9 mouse cellular contexts compared by ENCODE assay signal in the genomic region with DNA sequence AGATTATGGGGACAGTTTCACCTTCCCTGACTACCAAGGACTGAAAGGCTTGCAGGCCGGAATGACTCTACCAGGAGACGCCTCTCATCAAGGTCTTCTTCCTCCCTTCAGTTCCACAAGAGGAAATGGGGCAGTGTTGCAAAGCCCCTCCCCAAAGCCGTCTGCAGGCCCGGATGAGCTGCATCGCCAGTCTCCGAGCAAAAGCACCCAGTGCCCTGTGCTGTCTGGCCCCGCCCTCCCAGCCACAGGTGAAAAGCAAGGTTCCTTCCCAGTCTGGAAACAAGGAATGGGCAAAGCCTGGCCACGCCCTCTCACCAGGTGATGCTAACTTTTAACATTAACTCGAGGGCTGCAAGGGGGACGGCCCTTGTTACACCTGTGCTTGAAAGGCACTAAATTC. TPM values are rescaled to one million over a fixed set of nuclear protein-coding genes. Genes with fewer than 3 reads are reported as not detected.
DNase-seq lines count a peak whose midpoint lies in the region; ATAC-seq lines count a peak whose summit lies in the region.
"Had no signal": no experiment of that assay in that cellular context is flagged by ENCODE, and none has a peak within 500 bp of the region (broad histone marks: within the 10 kb centered on the region; RNA-seq: fewer than 3 reads in every experiment).

No protein-coding gene starts in this region.

- DNase-seq in adrenal gland, adult 2 months = peak; percentile 51
- no peak for DNase-seq in adrenal gland, adult 8-10 months
- DNase-seq in R1 (ENCODE audit: low read depth, low spot score) = peak; percentile 72
- DNase-seq in right cerebral cortex, postnatal 14 days = no peak
- DNase-seq in heart, adult 18-20 months = no peak
- DNase-seq: gastrocnemius, postnatal 25 days had no signal

- peaks cover 70% of the 10 kb centered on the region for H3K36me3 ChIP-seq in kidney, embryonic 15.5 days
- H3K36me3 ChIP-seq in hindbrain, embryonic 16.5 days (ENCODE audit: control insufficient read depth, insufficient read depth, low read length) = peaks cover 9% of the 10 kb centered on the region

- 41% methylated on average over 10 of the region's 10 CpGs for WGBS in kidney, embryonic 15.5 days
- WGBS in hindbrain, embryonic 16.5 days = 65% methylated on average over 10 of the region's 10 CpGs

- peaks cover 28% of the 10 kb centered on the region for H3K4me1 ChIP-seq in kidney, embryonic 15.5 days
- H3K4me1 ChIP-seq in hindbrain, embryonic 16.5 days (ENCODE audit: control insufficient read depth, insufficient read depth, low read depth, low read length) = peaks cover 3% of the 10 kb centered on the region; the same call in 1 of the 2 replicates

- H3K4me3 ChIP-seq in kidney, embryonic 15.5 days (replicated peaks) = no peak overlapping the region
- no peak overlapping the region for H3K4me3 ChIP-seq in hindbrain, embryonic 16.5 days (ENCODE audit: low read length)

- H3K4me2 ChIP-seq in kidney, embryonic 15.5 days = peak overlapping the region; percentile 25
- no peak overlapping the region for H3K4me2 ChIP-seq in hindbrain, embryonic 16.5 days (ENCODE audit: low read length)

- H3K27me3 ChIP-seq in kidney, embryonic 15.5 days = no peaks in the 10 kb centered on the region
- H3K27me3 ChIP-seq in hindbrain, embryonic 16.5 days (replicated peaks; ENCODE audit: control insufficient read depth, insufficient read depth, low read length) = no peaks in the 10 kb centered on the region

- H3K9ac ChIP-seq in kidney, embryonic 15.5 days = no peak overlapping the region
- H3K9ac ChIP-seq in hindbrain, embryonic 16.5 days (ENCODE audit: low read depth, low read length) = no peak overlapping the region

- peak overlapping the region; percentile 88 for H3K27ac ChIP-seq in kidney, embryonic 15.5 days
- no peak overlapping the region for H3K27ac ChIP-seq in hindbrain, embryonic 16.5 days (ENCODE audit: low read depth, low read length)

- ATAC-seq in kidney, embryonic 15.5 days (replicated peaks; ENCODE audit: low FRiP score) = peak; percentile 79
- peak; percentile 77 for ATAC-seq in megakaryocyte, adult 5-6 weeks (ENCODE audit: poor library complexity, severe bottlenecking)
- ATAC-seq in hindbrain, embryonic 16.5 days = no peak

- no peaks in the 10 kb centered on the region for H3K9me3 ChIP-seq in kidney, embryonic 15.5 days (replicated peaks)
- no peaks in the 10 kb centered on the region for H3K9me3 ChIP-seq in hindbrain, embryonic 16.5 days (ENCODE audit: control insufficient read depth, low read length)

RNA-seq across cellular contexts. Expression of gene Slc39a11, which starts 16.8 kb away (rescaled TPM):
- total RNA-seq in adrenal gland, adult 2 months (2021) = 10 to 100 TPM; 22.9 to 34.4 TPM
- polyA plus RNA-seq in adrenal gland, adult 2 months (2012; rRNA removed) = 31.5 and 32.1 TPM in 2 replicates
- 10 to 100 TPM; 32.5 to 40.2 (median 36.8) TPM for total RNA-seq in adrenal gland, adult 8-10 months (2022)
- 22.0 and 22.2 TPM in 2 replicates for polyA plus RNA-seq in kidney, embryonic 15.5 days (2015; fragmentation: Nextera tagmentation; extraction: Ambion mirVana)
- 11.2 and 13.1 TPM in 2 replicates for total RNA-seq in megakaryocyte, adult 5-6 weeks (2015)
- total RNA-seq in megakaryocyte, adult 5-6 weeks (2017) = 11.3 and 11.4 TPM in 2 replicates
- 37.1 and 40.1 TPM in 2 replicates for polyA plus RNA-seq in hindbrain, embryonic 16.5 days (2015; fragmentation: Nextera tagmentation; extraction: Ambion mirVana)
- 1 to 10 TPM; 3.3 to 4.8 TPM for total RNA-seq in heart, adult 18-20 months (2021)

RNA-seq across cellular contexts. Expression of gene Fam104a, which starts 17.3 kb away (rescaled TPM):
- total RNA-seq in adrenal gland, adult 2 months (2021) = 10 to 100 TPM; 34.4 to 35.9 TPM
- 52.0 and 52.3 TPM in 2 replicates for polyA plus RNA-seq in adrenal gland, adult 2 months (2012; rRNA removed)
- total RNA-seq in adrenal gland, adult 8-10 months (2022) = 10 to 100 TPM; 28.9 to 34.4 (median 31.0) TPM
- polyA plus RNA-seq in kidney, embryonic 15.5 days (2015; fragmentation: Nextera tagmentation; extraction: Ambion mirVana) = 44.4 and 45.3 TPM in 2 replicates
- total RNA-seq in megakaryocyte, adult 5-6 weeks (2015) = 15.5 and 16.1 TPM in 2 replicates
- 11.2 and 19.6 TPM in 2 replicates for total RNA-seq in megakaryocyte, adult 5-6 weeks (2017)
- 39.1 and 42.2 TPM in 2 replicates for polyA plus RNA-seq in hindbrain, embryonic 16.5 days (2015; fragmentation: Nextera tagmentation; extraction: Ambion mirVana)
- total RNA-seq in heart, adult 18-20 months (2021) = 10 to 100 TPM; 16.0 to 16.7 TPM

RNA-seq across cellular contexts. Expression of gene D11Wsu47e, which starts 17.6 kb away (rescaled TPM):
- total RNA-seq in adrenal gland, adult 2 months (2021) = 10 to 100 TPM; 13.4 to 17.8 TPM
- polyA plus RNA-seq in adrenal gland, adult 2 months (2012; rRNA removed) = 3.2 and 4.0 TPM in 2 replicates
- total RNA-seq in adrenal gland, adult 8-10 months (2022) = 10 to 100 TPM; 16.7 to 21.8 (median 18.1) TPM
- polyA plus RNA-seq in kidney, embryonic 15.5 days (2015; fragmentation: Nextera tagmentation; extraction: Ambion mirVana) = 21.3 and 22.0 TPM in 2 replicates
- 3.2 and 5.4 TPM in 2 replicates for total RNA-seq in megakaryocyte, adult 5-6 weeks (2015)
- 10.3 and 13.1 TPM in 2 replicates for total RNA-seq in megakaryocyte, adult 5-6 weeks (2017)
- polyA plus RNA-seq in hindbrain, embryonic 16.5 days (2015; fragmentation: Nextera tagmentation; extraction: Ambion mirVana) = 22.9 and 24.5 TPM in 2 replicates
- 1 to 10 TPM; 7.0 to 7.8 TPM for total RNA-seq in heart, adult 18-20 months (2021)

RNA-seq across cellular contexts. Expression of gene Cog1, which starts 17.7 kb away (rescaled TPM):
- 10 to 100 TPM; 37.8 to 48.0 TPM for total RNA-seq in adrenal gland, adult 2 months (2021)
- polyA plus RNA-seq in adrenal gland, adult 2 months (2012; rRNA removed) = 57.8 and 60.2 TPM in 2 replicates
- 10 to 100 TPM; 45.5 to 63.0 (median 54.6) TPM for total RNA-seq in adrenal gland, adult 8-10 months (2022)
- polyA plus RNA-seq in kidney, embryonic 15.5 days (2015; fragmentation: Nextera tagmentation; extraction: Ambion mirVana) = 23.6 and 25.6 TPM in 2 replicates
- 25.0 and 31.2 TPM in 2 replicates for total RNA-seq in megakaryocyte, adult 5-6 weeks (2015)
- 15.3 and 22.4 TPM in 2 replicates for total RNA-seq in megakaryocyte, adult 5-6 weeks (2017)
- 35.3 and 38.5 TPM in 2 replicates for polyA plus RNA-seq in hindbrain, embryonic 16.5 days (2015; fragmentation: Nextera tagmentation; extraction: Ambion mirVana)
- 10 to 100 TPM; 17.3 to 19.8 TPM for total RNA-seq in heart, adult 18-20 months (2021)

RNA-seq across cellular contexts. Expression of gene Cpsf4l, which starts 43.2 kb away (rescaled TPM):
- total RNA-seq in adrenal gland, adult 2 months (2021) = 1 to 10 TPM in 1 of 2 experiments, under 1 TPM in 1; 0.46 to 1.2 TPM
- polyA plus RNA-seq in adrenal gland, adult 2 months (2012; rRNA removed) = 0.09 TPM in 1 of 2 replicates, not detected in the other
- under 1 TPM; 0.43 to 1.00 (median 0.75) TPM for total RNA-seq in adrenal gland, adult 8-10 months (2022)
- polyA plus RNA-seq in kidney, embryonic 15.5 days (2015; fragmentation: Nextera tagmentation; extraction: Ambion mirVana) = 0.74 and 1.2 TPM in 2 replicates
- not detected in 2 replicates for total RNA-seq in megakaryocyte, adult 5-6 weeks (2015)
- total RNA-seq in megakaryocyte, adult 5-6 weeks (2017) = not detected in 2 replicates
- 0.19 and 0.26 TPM in 2 replicates for polyA plus RNA-seq in hindbrain, embryonic 16.5 days (2015; fragmentation: Nextera tagmentation; extraction: Ambion mirVana)
- total RNA-seq in heart, adult 18-20 months (2021) = not detected
- total RNA-seq: gastrocnemius, postnatal 25 days had no signal

Comparison
In these comparisons a context has a peak if more than half of its experiments do, and no peak if none do; other contexts are left out.
1. DNase-seq: peak in adrenal gland, adult 2 months (single experiment) and R1 (single experiment); none in adrenal gland, adult 8-10 months (single experiment), right cerebral cortex, postnatal 14 days (single experiment) and heart, adult 18-20 months (0 of 2).